Mouse (Mus musculus) heart, postnatal 0 days (tissue): ENCODE results near the gene Fam166b.

Experiments used
- CTCF ChIP-seq: IDR thresholded peaks from 2 replicates; pipeline ENCODE4 v1.5.1; 2016; ENCODE audit warnings: antibody characterized with exemption, control low read depth, low read depth
- EP300 ChIP-seq: IDR thresholded peaks from 2 replicates; pipeline ENCODE4 v1.6.1; 2016; ENCODE audit warnings: antibody characterized with exemption, low read depth

GRCm38 (mm10) chr4:43443511-43443910 lies 14.6 kb upstream of the Fam166b start:
- no peak for TF ChIP-seq CTCF
- TF ChIP-seq EP300, result no peak
